Mouse (Mus musculus): Measurements from ENCODE around the gene Gfra4.

Gfra4 gene

DNA sequence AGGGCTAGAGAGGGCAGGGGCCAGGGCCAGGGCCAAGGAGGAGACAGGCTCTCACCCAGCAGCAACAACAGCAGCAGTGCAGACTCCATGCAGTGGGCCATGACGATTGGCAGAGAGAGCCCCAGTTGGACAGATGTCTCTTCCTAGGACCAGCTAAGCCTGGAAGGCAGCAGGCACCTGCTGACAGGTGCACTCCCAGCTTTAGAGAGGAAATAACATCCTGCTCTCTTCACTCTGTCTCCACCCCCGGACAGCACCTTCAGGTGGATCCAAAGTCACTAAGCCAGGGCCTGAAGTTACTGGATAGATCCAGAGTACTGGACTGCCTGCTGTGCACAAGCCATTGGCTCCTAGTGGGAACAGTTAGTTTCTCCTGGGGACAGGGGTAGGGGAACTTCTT is at the start of gene Gfra4:
Gene Gfra4 (minus strand): TSS at position 101 of the 400 bp plus-strand sequence.
- no peak for DNase-seq (ENCODE audit: low spot score in 2 of 2)

DNA sequence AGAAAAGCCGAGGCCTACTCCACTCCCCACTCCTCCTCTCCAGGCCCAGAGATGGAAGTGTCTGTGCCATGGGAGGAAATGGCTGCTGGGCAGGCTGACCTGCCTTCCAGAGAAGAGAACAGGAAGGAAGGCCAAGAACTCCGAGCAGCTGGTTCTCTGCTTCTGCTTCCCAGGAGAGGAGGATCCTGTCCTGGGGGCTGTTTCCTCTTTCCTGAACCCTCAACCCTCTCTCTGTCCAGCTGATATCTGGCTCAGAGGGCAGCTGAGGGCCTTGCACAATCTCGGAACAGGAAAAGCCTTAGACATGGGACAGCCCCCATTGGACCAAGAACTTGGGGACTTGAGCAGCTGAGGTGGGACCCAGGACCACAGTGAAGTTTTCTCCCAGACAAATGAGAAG is 48.0 kb upstream of the Gfra4 start:
- no peak for DNase-seq (ENCODE audit: low spot score in 2 of 2)

DNA sequence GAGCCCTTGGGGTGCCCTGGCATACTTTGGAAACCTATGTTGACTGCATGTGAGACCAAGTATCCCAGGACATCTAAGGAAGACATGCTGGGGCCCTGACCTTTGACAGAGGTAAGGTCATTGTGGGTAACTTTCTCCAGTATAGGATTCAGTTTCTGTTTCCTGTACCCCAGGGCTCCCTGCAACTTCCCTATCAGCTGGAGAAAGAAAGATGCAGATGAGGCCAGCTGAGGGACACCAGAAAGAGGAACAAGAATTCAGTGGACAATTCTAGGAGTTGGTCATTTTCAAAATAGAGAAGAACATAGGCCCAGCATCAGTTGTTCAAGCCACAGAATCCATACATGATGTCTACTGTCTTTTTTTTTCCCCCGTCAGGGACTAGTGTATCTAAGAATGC is 46.7 kb upstream of the Gfra4 start:
- DNase-seq (ENCODE audit: low spot score in 2 of 2), result no peak

DNA sequence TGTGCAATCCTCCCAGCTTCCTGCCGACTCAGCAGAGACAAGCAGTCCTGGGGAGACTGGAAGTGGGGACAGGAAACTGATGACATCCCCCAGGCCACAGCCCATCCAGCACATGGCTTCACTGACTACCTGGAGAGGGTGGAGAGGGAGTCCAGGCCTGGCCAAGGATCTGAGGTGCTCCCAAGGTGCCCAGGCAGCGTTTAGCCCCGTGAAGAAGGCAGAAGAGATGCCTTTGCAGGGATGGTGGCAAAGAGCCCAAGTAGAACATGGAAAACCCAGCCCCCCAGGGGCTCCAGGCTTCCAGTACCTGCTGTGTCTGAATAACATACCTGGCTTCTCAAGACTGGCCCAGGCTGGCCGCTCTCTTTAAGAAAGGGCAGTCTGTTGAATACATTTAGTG is 45.7 kb upstream of the Gfra4 start:
- DNase-seq (ENCODE audit: low spot score in 2 of 2), result no peak

DNA sequence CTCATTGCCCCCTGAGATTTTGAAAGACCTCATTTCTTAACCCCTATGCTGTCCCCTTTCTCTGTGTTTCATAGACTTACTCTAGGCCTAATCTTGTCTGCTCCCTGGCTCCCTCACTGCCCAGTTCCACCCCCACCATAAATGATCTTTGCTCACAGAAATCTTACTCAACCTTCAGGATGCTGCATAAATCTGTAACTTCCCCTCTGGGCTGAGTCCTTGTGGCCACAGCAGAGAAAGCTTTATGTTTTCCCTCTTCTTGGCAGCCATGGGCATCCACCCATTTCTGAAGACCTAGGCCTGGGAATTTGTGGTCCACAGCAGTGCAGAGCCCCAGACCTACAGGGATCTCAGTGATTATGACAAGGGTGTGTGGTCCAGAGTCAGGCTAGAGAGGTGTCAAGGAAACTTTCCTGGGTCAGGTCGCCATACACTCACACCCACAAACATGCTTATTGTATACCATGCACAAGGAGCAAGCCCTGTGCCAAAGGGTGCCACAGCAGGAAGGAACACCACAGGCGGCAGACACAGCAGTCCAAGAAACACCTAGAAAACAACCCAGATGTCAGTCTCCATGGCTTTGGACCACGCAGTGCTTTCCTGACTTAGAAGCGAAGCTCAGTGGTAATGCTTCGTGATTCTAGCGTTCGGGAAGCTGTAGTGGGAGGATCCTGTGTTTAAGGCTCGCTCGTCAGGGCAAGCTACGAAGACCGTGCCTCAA is 43.9 kb upstream of the Gfra4 start, which contains the start of gene Siglec1:
Gene Siglec1 (minus strand): TSS at position 99 of the 724 bp plus-strand sequence.
- DNase-seq (ENCODE audit: low spot score in 2 of 2), result no peak

DNA sequence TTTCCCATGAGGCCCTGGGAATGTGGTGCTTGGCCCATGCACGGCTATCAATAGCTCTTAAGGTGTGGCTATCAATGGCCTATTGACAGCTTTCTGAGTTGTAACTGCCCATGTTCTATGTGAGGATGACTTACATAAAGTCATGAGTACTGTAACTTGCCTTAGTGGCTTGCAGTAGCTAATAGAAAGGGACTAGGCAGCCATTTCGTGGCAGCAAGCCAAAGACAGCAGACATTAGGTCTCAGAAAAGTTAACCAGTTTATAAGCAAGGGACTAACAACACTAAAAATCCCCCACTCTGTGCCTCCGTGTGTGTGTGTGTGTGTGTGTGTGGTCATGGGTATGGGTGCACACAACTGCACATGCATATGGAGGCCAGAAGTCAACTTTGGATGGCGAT is 41.3 kb upstream of the Gfra4 start:
- DNase-seq (ENCODE audit: low spot score in 2 of 2), result no peak

DNA sequence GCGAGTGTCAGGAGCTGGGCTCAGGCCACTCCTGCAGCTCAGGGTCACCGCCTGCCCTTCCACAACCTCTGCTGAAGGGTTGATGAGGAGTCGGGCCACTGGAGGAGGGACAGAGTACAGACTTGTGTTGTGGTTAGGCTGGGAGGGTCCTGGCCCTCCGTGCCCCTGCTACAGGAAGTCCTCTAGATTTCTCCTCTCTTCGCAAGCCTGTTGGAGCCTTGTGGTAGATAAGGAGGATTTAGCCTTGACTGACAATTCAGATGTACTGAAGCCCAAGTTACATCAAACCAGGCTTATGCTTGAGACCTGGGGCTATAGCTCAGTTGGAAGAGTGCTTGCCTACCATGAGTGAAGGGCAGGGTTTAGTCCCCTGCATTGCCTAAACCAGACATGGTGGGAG is 37.6 kb upstream of the Gfra4 start:
- DNase-seq (ENCODE audit: low spot score in 2 of 2), result no peak

DNA sequence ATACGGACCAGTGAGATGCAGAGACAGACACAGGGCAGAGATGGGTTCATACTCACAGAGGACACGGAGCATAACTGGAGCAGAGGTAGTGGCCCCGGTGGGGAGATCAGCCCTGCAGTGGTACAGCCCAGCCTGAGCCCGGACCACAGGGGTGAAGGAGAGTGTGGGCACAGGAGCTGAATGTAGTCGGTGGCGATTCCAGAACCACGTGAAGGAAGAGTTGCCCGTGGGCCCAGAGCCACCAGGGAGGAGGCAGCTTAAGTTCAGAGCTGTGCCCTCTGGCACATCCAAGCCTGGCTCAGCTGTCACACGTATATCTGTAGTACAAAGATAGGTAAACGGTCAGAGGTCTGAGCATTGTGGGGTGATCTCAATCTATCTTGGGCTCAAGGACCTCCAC is 29.6 kb upstream of the Gfra4 start:
- DNase-seq (ENCODE audit: low spot score in 2 of 2), result no peak

DNA sequence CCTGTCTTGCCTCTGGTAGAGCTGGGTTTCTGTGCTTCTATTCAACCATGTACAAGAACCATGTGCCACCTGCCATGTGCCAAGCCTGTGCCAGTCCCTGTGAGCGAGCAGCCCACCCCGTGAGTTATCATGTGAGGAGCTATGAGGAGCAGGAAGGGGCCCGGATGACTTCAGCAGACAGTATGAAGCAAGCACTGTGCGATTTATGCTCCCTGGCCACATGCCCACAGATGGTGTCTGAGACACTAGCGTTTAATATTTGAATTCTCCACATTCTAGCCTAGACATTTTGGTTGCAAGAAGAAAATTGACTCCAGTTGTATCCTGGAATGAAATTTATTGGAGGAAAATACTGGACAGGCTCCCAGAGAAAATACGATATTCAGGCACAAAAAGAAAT is 24.6 kb upstream of the Gfra4 start:
- DNase-seq (ENCODE audit: low spot score in 2 of 2), result no peak

DNA sequence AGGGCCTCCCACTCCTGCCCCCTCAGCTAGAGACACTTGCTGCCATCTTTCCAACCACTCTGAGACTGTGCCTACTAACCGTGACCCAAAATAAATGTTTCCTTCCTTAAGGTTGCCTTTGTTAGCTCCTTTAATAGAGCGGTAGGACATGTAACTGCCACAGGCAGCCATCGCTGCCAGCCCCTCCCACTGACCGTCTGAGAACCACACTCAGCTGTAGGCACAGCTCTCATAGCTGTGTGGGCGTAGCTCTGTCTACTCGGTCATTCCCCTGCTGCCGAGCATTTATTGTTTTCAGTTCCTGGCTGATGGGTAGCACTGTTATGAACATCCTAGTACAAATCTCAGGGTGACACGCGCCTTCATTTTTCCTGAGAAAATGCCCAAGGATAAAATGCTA is 23.5 kb upstream of the Gfra4 start:
- DNase-seq (ENCODE audit: low spot score in 2 of 2), result no peak

DNA sequence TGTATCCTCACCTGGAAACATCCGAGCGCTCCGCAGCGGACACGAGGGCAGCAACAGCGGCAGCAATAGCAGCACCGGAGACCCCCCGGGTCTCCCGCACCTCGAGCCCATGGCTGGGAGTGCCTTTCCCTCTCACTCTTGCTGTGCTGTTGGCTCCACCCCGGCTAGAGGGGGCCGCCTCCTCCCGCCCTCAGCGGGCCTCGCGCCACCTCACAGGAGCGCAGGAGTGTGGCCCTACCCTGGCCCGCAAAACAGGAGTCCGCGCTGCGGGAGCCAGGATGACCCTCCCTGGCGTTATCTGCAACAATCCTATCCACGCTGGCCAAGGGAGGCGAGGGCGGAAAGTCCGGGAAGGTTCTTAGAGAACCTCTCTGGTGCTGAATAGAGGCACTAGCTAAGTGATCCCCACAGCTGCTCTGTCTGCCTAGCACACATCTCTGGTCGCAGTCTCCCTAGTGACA is 20.5 kb upstream of the Gfra4 start, which contains the start of gene Adam33:
Gene Adam33 (minus strand): TSS at position 411 of the 461 bp plus-strand sequence.
- no peak for DNase-seq (ENCODE audit: low spot score in 2 of 2)

DNA sequence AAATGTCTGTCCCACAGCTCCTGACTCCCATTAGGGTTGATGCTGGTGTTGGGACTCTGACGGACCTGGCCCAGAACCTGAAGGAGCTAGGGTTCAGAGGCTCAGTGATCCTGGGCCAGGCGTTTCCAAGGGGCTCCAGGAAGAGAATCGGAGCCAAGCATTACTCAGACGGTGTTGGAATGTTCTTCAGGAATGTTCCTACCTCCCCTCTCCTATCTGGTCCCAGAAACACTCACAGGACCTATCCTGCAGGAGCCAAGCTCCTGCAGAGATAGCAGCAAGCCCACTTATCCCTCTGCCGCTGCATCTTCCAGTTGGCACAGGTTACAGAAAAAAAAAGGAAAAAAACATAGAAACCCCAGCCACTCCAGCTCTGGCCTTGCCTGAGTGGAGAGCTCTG is 18.7 kb upstream of the Gfra4 start:
- DNase-seq (ENCODE audit: low spot score in 2 of 2), result no peak

DNA sequence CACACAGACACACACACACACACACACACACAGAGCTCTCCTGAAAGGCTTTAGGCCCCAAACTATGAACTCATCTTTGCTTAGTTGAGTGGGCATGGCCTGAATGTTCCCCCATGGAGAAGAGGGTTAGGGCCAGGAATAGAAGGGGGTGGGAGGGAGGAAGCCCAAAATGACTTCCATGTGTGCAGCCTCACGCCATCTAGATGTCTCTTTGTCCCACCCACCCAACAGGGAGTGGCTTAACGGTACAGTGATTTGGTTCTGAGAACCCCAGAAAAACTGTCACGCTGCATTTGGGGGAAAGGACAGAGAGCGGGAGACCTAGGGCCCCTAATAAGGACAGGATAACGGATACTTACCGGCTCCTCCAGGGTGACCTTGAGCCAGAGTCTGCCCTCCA is 17.9 kb upstream of the Gfra4 start:
- DNase-seq (ENCODE audit: low spot score in 2 of 2), result no peak

DNA sequence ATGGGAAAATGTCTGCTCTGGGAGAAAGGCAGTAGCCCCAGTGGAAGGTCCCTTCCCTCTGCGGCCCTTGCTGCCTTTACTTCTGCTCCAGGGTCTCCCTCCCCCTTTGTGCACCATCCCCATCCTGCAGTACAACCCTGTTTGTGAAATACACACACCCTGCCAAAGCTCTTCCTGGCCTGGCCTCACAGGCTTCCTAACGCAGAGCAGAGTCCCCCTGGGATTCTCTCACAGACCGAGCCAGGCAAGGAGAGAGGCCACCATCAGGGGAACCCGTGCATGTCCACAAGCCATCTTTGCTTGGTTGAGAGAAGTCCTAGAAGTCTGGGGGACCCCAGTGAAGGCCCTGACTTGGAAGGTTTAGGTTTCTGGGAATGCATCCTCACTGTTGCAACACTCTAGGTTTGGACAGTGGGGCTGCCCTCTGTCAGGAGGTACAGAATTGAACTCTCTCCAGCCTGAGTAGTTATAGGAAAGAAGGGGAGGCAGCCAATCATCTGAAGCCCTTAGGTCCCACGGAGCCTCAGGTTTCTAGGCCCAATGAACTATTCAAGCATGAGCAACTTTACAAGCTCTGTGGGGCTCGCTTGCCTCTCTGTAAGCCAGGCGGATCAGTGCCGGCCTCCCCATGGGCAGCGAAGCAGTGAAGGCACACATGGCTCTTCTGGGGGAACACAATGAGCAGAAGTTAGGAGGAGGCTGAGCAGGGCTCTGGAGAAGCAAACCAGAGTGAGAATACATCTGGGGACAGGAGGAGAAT is 17.1 kb upstream of the Gfra4 start:
- DNase-seq (ENCODE audit: low spot score in 2 of 2), result no peak

DNA sequence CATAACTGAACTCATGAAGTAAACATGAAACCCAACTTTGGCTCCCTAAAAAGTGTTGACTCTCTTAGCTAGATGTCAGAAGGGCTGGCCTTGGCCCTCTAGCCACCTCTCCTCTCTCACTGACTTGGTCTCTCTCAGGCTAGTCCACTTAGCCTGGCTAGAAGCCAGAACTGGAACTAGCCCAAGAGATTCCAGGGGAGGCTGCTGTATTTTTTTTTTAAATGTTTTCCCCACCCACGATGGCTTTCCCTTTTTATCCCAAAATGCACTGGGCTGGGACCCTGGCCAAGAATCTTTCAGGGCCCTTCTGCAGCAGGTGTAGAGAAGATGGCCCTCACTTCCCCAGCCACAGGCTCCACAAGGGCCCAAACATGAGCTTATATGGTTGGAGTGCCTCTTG is 16.5 kb upstream of the Gfra4 start:
- no peak for DNase-seq (ENCODE audit: low spot score in 2 of 2)

DNA sequence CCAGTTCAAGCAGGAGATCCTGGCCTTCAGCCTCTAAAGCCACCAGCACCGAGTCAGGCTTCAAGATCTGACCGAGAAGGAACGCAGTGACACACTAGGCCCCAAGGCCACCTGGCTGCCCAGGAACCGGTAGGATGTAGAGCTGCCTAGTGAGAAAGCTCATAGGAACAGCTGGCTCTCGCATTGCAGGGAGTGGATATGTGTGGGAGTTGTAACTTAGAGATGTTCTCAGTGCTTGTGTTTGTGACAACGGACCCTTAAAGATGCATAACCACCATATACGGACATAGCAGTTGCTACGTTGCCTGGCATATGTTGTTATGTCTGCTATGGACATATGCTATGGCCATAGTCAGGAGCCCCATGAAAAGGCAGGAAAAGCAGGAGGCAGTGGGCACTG is 15.8 kb upstream of the Gfra4 start:
- DNase-seq (ENCODE audit: low spot score in 2 of 2), result no peak

DNA sequence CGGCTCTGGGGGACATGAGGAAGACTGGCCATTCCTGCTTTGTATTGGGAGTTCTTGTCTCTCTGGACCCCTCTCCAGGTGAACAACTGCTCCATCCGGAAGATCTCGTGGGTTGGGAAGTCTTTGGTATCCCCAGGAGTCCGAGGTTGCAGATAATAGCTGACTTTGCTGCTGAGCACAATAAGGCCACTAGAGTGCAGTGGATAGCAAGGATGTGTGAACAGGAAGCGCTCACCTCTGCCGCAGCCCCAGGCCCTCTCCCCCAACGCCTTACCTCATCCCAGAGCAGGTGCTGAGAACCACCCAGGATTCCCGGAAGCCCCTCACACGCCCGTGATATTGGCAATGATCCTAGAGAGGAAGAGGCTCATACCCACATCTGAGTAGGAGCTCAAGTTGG is 13.3 kb upstream of the Gfra4 start:
- DNase-seq (ENCODE audit: low spot score in 2 of 2), result peak in 1 of 2 experiments; percentile 6

DNA sequence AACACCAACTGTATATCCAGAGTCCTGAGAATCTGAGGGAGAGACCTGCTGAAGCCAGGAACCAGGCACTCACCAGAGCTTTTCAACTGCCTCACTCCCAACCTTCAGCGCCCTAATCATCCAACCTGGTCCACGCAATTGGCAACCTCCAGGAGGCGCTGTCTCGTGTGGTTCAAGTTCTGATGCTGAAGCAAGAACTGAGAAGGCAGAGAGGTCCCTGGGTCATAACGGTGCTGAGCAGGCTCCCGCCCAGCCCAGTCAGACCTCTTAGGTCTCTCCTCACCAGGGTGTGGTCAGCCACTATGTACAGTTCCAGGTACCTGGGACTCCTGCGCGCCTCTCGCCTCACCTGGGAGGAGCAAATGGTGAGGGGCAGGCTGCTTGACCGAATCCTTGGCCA is 12.7 kb upstream of the Gfra4 start:
- peak; percentile 55 to 72 for DNase-seq (ENCODE audit: low spot score in 2 of 2)

DNA sequence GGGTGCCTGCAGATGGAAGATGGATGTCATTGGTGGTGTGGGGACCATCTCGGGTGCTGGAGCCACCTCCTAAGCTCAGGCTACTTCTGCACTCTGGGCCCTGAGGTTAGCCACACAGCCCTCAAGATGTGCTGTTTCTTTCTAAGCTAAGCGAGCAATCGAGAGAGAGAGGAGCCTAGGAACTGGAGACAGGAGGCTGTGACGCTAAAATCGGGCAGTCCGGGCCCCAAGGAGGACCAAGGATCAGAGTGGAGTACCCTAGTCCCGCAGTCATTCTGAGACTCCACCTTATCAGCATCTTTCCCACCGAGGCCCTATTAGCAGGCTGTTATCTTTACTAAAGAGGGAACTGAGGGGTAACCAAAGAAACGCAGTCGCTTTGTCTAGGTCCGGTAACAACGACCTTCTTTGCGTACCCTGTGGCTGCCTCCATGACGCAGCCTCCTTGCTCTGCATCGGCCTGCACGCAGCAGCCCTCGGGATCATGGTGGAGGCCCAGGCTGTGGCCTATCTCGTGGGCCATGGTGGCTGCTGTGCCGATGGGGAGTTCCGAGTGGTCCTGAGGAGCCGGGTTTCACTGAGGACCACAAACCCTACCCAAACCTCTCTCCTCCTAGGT is 11.9 kb upstream of the Gfra4 start:
- no peak for DNase-seq (ENCODE audit: low spot score in 2 of 2)

DNA sequence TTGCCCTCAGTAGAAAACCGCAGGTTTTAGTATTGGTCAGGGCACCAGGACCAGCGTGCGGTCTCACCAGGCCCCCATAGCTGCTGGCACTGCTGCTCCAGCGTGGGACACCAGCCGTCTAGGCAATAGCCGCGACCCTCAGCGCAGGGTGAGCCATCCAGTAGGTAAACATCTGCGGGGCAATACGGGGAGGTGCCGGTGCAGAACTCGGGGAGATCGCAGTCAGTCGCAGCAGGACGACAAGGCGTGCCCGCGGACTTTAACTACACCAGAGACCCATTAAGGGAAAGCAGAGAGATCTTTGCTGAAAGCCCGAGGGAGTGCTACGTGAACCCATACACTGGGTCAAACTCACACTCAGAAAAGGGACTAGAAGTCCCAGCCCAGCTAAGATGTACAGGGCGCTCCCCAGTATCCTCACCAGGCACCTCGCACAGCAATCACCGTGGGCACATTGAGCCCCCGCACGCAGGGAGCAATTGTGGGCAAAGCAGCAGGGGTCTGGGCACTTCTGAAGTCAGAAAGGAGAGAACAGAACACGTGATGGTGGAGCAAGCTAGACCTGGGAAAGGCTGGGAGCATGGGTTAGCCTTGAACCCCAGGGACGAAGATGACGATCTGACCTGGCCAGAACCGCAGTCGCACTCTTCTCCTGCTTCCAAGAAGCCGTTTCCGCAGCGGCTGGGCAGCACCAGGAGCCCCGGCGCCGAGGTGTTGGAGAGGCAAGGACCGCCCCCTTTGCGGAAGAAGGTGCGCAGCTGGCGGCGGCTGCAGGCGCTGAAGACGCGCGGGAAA is 11.2 kb upstream of the Gfra4 start:
- peak in 1 of 2 experiments; percentile 20 for DNase-seq (ENCODE audit: low spot score in 2 of 2)

DNA sequence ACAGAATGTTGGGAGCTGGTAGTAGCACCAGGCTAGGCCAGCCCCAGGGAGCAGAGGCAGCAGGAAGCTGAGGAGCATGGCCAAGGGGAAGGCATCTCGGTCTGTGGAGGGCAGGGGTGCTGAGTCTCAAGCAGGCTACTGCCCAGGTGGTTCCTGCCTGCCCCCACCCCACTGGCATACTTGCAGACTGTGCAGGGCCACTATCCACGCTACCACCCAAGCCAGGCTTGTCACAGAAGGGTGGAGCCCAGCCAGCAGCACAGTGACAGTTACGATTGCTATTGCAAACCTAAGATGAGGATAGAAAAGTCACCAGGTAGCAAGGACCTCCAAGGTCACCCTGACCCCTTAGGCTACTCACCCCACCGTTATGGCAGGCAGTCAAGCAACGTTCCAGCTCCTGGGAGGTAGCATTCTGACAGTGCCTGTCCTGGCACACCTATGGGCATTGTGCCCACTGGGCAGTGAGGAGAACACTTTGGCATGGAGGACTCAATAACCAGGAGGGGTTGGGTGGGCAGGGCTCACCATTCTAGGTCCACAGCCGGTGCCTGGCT is 10.1 kb upstream of the Gfra4 start:
- no peak for DNase-seq (ENCODE audit: low spot score in 2 of 2)

DNA sequence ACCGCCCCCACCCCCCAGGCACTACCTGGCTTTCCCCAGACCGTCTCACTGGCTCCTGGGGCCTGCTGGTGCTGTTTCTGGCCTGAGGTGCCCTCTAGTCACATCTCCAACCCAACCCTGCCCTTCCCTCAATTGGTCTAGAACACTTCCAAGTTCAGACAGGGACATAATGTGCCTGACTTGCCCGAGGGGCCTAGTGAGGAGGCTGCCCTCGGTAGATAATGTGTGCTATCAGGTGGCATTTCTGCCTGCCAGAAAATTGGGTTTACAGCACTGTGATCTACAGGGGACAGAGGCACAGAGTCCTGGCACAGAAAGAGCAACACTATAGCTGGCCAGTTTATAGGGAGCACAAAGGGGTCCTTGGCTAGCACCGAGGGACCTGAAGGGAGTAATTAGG is 9.2 kb upstream of the Gfra4 start:
- no peak for DNase-seq (ENCODE audit: low spot score in 2 of 2)

Data from spleen, postnatal 14 days (tissue).